ENCODE assay signal across 9 mouse cellular contexts in genomic region chr3:134654051-134654450, GRCm38 (mm10).
DNase-seq lines count a peak whose midpoint lies in the region; ATAC-seq and TF ChIP-seq lines count a peak whose summit lies in the region.
"Had no signal": no experiment of that assay in that cellular context is flagged by ENCODE, and none has a peak within 500 bp of the region (broad histone marks: within the 10 kb centered on the region; RNA-seq: fewer than 3 reads in every experiment).

No protein-coding gene starts in this region.

- no peaks in the 10 kb centered on the region for H3K36me3 ChIP-seq in liver, postnatal 0 days (replicated peaks; ENCODE audit: insufficient read depth, low read length)
- H3K36me3 ChIP-seq in liver, embryonic 11.5 days (ENCODE audit: control insufficient read depth, insufficient read depth, low read length) = no peaks in the 10 kb centered on the region
- H3K36me3 ChIP-seq: limb, embryonic 12.5 days had no signal

- 38% methylated on average over 4 of the region's 4 CpGs for WGBS in liver, postnatal 0 days (ENCODE audit: insufficient replicate concordance)
- 43% methylated on average over 4 of the region's 4 CpGs for WGBS in liver, embryonic 11.5 days

- no peaks in the 10 kb centered on the region for H3K9me3 ChIP-seq in liver, postnatal 0 days (ENCODE audit: low read length)
- no peaks in the 10 kb centered on the region for H3K9me3 ChIP-seq in liver, embryonic 11.5 days (ENCODE audit: control insufficient read depth, low read length)
- H3K9me3 ChIP-seq: limb, embryonic 12.5 days had no signal

- no peak overlapping the region for H3K4me2 ChIP-seq in liver, postnatal 0 days (ENCODE audit: low read depth, low read length)
- no peak overlapping the region for H3K4me2 ChIP-seq in liver, embryonic 11.5 days
- H3K4me2 ChIP-seq: limb, embryonic 12.5 days had no signal

- intact Hi-C loops in gastrocnemius, postnatal 14 days (cut with DNase I; ENCODE audit: low total_unique reads) = no loop called here

- H3K4me1 ChIP-seq in liver, postnatal 0 days (ENCODE audit: insufficient read depth) = no peaks in the 10 kb centered on the region
- H3K4me1 ChIP-seq in liver, embryonic 11.5 days (replicated peaks; ENCODE audit: control insufficient read depth, insufficient read depth, low read length) = no peaks in the 10 kb centered on the region
- H3K4me1 ChIP-seq: limb, embryonic 12.5 days had no signal

- no peak overlapping the region for H3K27ac ChIP-seq in liver, postnatal 0 days (ENCODE audit: low read depth)
- H3K27ac ChIP-seq in liver, embryonic 11.5 days (ENCODE audit: low read depth, low read length) = no peak overlapping the region
- H3K27ac ChIP-seq: limb, embryonic 12.5 days had no signal

- no peak overlapping the region for H3K4me3 ChIP-seq in liver, postnatal 0 days (ENCODE audit: low read depth, low read length)
- no peak overlapping the region for H3K4me3 ChIP-seq in liver, embryonic 11.5 days (ENCODE audit: low read depth, low read length)
- H3K4me3 ChIP-seq: limb, embryonic 12.5 days had no signal

- no peak for TF ChIP-seq EP300 in liver, postnatal 0 days (IDR thresholded peaks at IDR 0.05; ENCODE audit: low read depth)

- peak; percentile 26 for TF ChIP-seq CTCF in liver, postnatal 0 days (IDR thresholded peaks at IDR 0.05; ENCODE audit: low read depth)

- H3K9ac ChIP-seq in liver, postnatal 0 days (replicated peaks) = no peak overlapping the region
- H3K9ac ChIP-seq in liver, embryonic 11.5 days (ENCODE audit: low read depth, low read length) = no peak overlapping the region
- H3K9ac ChIP-seq: limb, embryonic 12.5 days had no signal

- ATAC-seq in liver, postnatal 0 days = no peak
- no peak for ATAC-seq in liver, embryonic 11.5 days (replicated peaks; ENCODE audit: low FRiP score)

- peak; percentile 9 to 10 for DNase-seq in cerebellum, postnatal 14 days
- DNase-seq in cerebellum, adult 9-11 months = no peak
- no peak for DNase-seq in liver, postnatal 0 days
- no peak for DNase-seq in liver, embryonic 11.5 days (ENCODE audit: low spot score)
- DNase-seq in kidney, postnatal 4 days = peak; percentile 6 to 31
- DNase-seq in right cerebral cortex, postnatal 10 days (ENCODE audit: low spot score in 2 of 2) = peak; percentile 59 to 70
- DNase-seq in cerebellum, adult 11-12 months = no peak
- no peak for DNase-seq in gastrocnemius, postnatal 14 days

- H3K27me3 ChIP-seq in liver, postnatal 0 days (ENCODE audit: insufficient read depth, low read length) = no peaks in the 10 kb centered on the region
- no peaks in the 10 kb centered on the region for H3K27me3 ChIP-seq in liver, embryonic 11.5 days (replicated peaks; ENCODE audit: control insufficient read depth, insufficient read depth, low read length)
- H3K27me3 ChIP-seq: limb, embryonic 12.5 days had no signal

Comparison
In these comparisons a context has a peak if more than half of its experiments do, and no peak if none do; other contexts are left out.
1. DNase-seq: peak in cerebellum, postnatal 14 days (2 of 2), kidney, postnatal 4 days (2 of 2) and right cerebral cortex, postnatal 10 days (2 of 2); none in cerebellum, adult 9-11 months (single experiment), liver, postnatal 0 days (single experiment), liver, embryonic 11.5 days (single experiment), cerebellum, adult 11-12 months (single experiment) and gastrocnemius, postnatal 14 days (single experiment).